Comparison of ENCODE assay signal across 38 mouse cellular contexts in genomic region chr7:30215875-30216274, GRCm38 (mm10). TPM values are rescaled to one million over a fixed set of nuclear protein-coding genes. Genes with fewer than 3 reads are reported as not detected.
DNase-seq lines count a peak whose midpoint lies in the region; ATAC-seq and TF ChIP-seq lines count a peak whose summit lies in the region.
"Had no signal": no experiment of that assay in that cellular context is flagged by ENCODE, and none has a peak within 500 bp of the region (broad histone marks: within the 10 kb centered on the region; RNA-seq: fewer than 3 reads in every experiment).

No protein-coding gene starts in this region.

- H3K9me3 ChIP-seq in midbrain, postnatal 0 days (ENCODE audit: low read length): no peaks in the 10 kb centered on the region
- 0 out of 2 replicates have a peak, but pooled peaks cover 3% of the 10 kb centered on the region for H3K9me3 ChIP-seq in midbrain, embryonic 10.5 days (replicated peaks)
- H3K9me3 ChIP-seq: embryonic facial prominence, embryonic 15.5 days; forebrain, embryonic 12.5 days; G1E; hindbrain, embryonic 10.5 days; hindbrain, embryonic 15.5 days; limb, embryonic 13.5 days; liver, embryonic 12.5 days; neural tube, embryonic 13.5 days; stomach, embryonic 15.5 days had no signal

- TF ChIP-seq CTCF in midbrain, postnatal 0 days (IDR thresholded peaks at IDR 0.05): no peak

- H3K27me3 ChIP-seq in midbrain, postnatal 0 days (ENCODE audit: insufficient read depth, low read length): no peaks in the 10 kb centered on the region
- no peaks in the 10 kb centered on the region for H3K27me3 ChIP-seq in midbrain, embryonic 10.5 days (ENCODE audit: low read depth, poor library complexity, severe bottlenecking)
- H3K27me3 ChIP-seq: embryonic facial prominence, embryonic 15.5 days; forebrain, embryonic 12.5 days; hindbrain, embryonic 15.5 days; limb, embryonic 13.5 days; liver, embryonic 12.5 days; neural tube, embryonic 13.5 days; Patski; stomach, embryonic 15.5 days had no signal

- 63% methylated on average over 3 of the region's 3 CpGs for WGBS in midbrain, postnatal 0 days
- WGBS in midbrain, embryonic 10.5 days: 80% methylated on average over 3 of the region's 3 CpGs

- H3K36me3 ChIP-seq in midbrain, postnatal 0 days (ENCODE audit: insufficient read depth, low read length): no peaks in the 10 kb centered on the region
- H3K36me3 ChIP-seq in midbrain, embryonic 10.5 days: no peaks in the 10 kb centered on the region
- H3K36me3 ChIP-seq: embryonic facial prominence, embryonic 10.5 days; embryonic facial prominence, embryonic 15.5 days; forebrain, embryonic 12.5 days; G1E; hindbrain, embryonic 10.5 days; hindbrain, embryonic 15.5 days; limb, embryonic 13.5 days; liver, embryonic 12.5 days; neural tube, embryonic 13.5 days; stomach, embryonic 15.5 days had no signal

- H3K4me1 ChIP-seq in midbrain, postnatal 0 days (ENCODE audit: insufficient read depth, low read length): no peaks in the 10 kb centered on the region
- H3K4me1 ChIP-seq in midbrain, embryonic 10.5 days: peaks cover 24% of the 10 kb centered on the region

- no peak overlapping the region for H3K4me3 ChIP-seq in midbrain, postnatal 0 days (ENCODE audit: low read depth, low read length)
- no peak overlapping the region for H3K4me3 ChIP-seq in midbrain, embryonic 10.5 days
- H3K4me3 ChIP-seq: forebrain, embryonic 12.5 days; liver, embryonic 12.5 days had no signal

- no peak for ATAC-seq in midbrain, postnatal 0 days (ENCODE audit: low FRiP score)

- DNase-seq in kidney, adult 8-10 months: peak; percentile 58 to 76
- no peak for DNase-seq in kidney, postnatal 4 days
- DNase-seq in midbrain, postnatal 0 days (ENCODE audit: low spot score): no peak
- DNase-seq in midbrain, embryonic 10.5 days (ENCODE audit: low spot score): no peak
- peak; percentile 43 for DNase-seq in kidney, postnatal 14 days
- DNase-seq in MN1 (ENCODE audit: low spot score): no peak
- DNase-seq: B cell, adult 2 months; cerebellum, adult 2 months; cerebellum, postnatal 25 days; forebrain, postnatal 0 days; gastrocnemius, postnatal 10 days; heart, postnatal 14 days; lung, adult 18-20 months; lung, postnatal 4 days; retina, postnatal 1 day; right cerebral cortex, postnatal 14 days had no signal

- no peak overlapping the region for H3K9ac ChIP-seq in midbrain, postnatal 0 days (replicated peaks; ENCODE audit: low read length, poor library complexity, severe bottlenecking)
- H3K9ac ChIP-seq: embryonic facial prominence, embryonic 15.5 days; forebrain, embryonic 12.5 days; hindbrain, embryonic 15.5 days; liver, embryonic 12.5 days; stomach, embryonic 15.5 days had no signal

- H3K27ac ChIP-seq in midbrain, postnatal 0 days (ENCODE audit: low read depth, low read length): peak overlapping the region; percentile 67; the same call in 1 of the 2 replicates
- H3K27ac ChIP-seq in midbrain, embryonic 10.5 days (replicated peaks): no peak overlapping the region
- H3K27ac ChIP-seq: embryonic facial prominence, embryonic 15.5 days; forebrain, embryonic 12.5 days; kidney, postnatal 0 days; limb, embryonic 13.5 days; liver, embryonic 12.5 days; stomach, embryonic 15.5 days had no signal

- no peak overlapping the region for H3K4me2 ChIP-seq in midbrain, postnatal 0 days (ENCODE audit: low read depth, low read length, poor library complexity, severe bottlenecking)

RNA-seq across cellular contexts. Expression of gene Polr2i, which starts 15.9 kb away (rescaled TPM):
- 93.3 and 126 TPM in 2 replicates for total RNA-seq in midbrain, postnatal 0 days (2014; rRNA removed)
- polyA plus RNA-seq in midbrain, postnatal 0 days (2015; fragmentation: Nextera tagmentation; extraction: Ambion mirVana): 190 and 196 TPM in 2 replicates
- polyA plus RNA-seq in midbrain, embryonic 10.5 days (2016; fragmentation: Nextera tagmentation; extraction: Ambion mirVana): 155 and 162 TPM in 2 replicates

RNA-seq across cellular contexts. Expression of gene Tbcb, which starts 16.2 kb away (rescaled TPM):
- total RNA-seq in midbrain, postnatal 0 days (2014; rRNA removed): 127 and 149 TPM in 2 replicates
- 483 and 527 TPM in 2 replicates for polyA plus RNA-seq in midbrain, postnatal 0 days (2015; fragmentation: Nextera tagmentation; extraction: Ambion mirVana)
- polyA plus RNA-seq in midbrain, embryonic 10.5 days (2016; fragmentation: Nextera tagmentation; extraction: Ambion mirVana): 274 and 283 TPM in 2 replicates

RNA-seq across cellular contexts. Expression of gene Capns1, which starts 17.3 kb away (rescaled TPM):
- total RNA-seq in midbrain, postnatal 0 days (2014; rRNA removed): 201 and 272 TPM in 2 replicates
- polyA plus RNA-seq in midbrain, postnatal 0 days (2015; fragmentation: Nextera tagmentation; extraction: Ambion mirVana): 58.0 and 62.4 TPM in 2 replicates
- 52.1 and 55.5 TPM in 2 replicates for polyA plus RNA-seq in midbrain, embryonic 10.5 days (2016; fragmentation: Nextera tagmentation; extraction: Ambion mirVana)

RNA-seq across cellular contexts. Expression of gene Ovol3, which starts 19.6 kb away (rescaled TPM):
- total RNA-seq in midbrain, postnatal 0 days (2014; rRNA removed): not detected in 2 replicates
- polyA plus RNA-seq in midbrain, postnatal 0 days (2015; fragmentation: Nextera tagmentation; extraction: Ambion mirVana): not detected in 2 replicates
- polyA plus RNA-seq in midbrain, embryonic 10.5 days (2016; fragmentation: Nextera tagmentation; extraction: Ambion mirVana): not detected in 2 replicates
- total RNA-seq: adrenal gland, adult 2 months; adrenal gland, postnatal 4 days; forebrain, postnatal 0 days; G1E; granulocyte monocyte progenitor cell, adult 5-6 weeks; heart, postnatal 14 days; layer of hippocampus, adult 8-10 months; layer of hippocampus, postnatal 25 days; left cerebral cortex, adult 8-10 months; left cerebral cortex, postnatal 36 days had no signal
- polyA plus RNA-seq: adrenal gland, adult 2 months; cerebellum, adult 2 months; embryonic facial prominence, embryonic 10.5 days; forebrain, embryonic 12.5 days; forebrain, postnatal 0 days; G1E; heart, embryonic 14.5 days; hindbrain, embryonic 10.5 days; hindbrain, embryonic 15.5 days; inflammation-experienced regulatory T-cells, adult 6 months; kidney, postnatal 0 days; liver, embryonic 12.5 days; neural tube, embryonic 13.5 days; Patski; small intestine, adult 2 months; stomach, embryonic 15.5 days had no signal

RNA-seq across cellular contexts. Expression of gene Cox7a1, which starts 31.9 kb away (rescaled TPM):
- not detected in 2 replicates for total RNA-seq in midbrain, postnatal 0 days (2014; rRNA removed)
- 7.3 and 8.8 TPM in 2 replicates for polyA plus RNA-seq in midbrain, postnatal 0 days (2015; fragmentation: Nextera tagmentation; extraction: Ambion mirVana)
- 4.1 and 7.2 TPM in 2 replicates for polyA plus RNA-seq in midbrain, embryonic 10.5 days (2016; fragmentation: Nextera tagmentation; extraction: Ambion mirVana)
- total RNA-seq: granulocyte monocyte progenitor cell, adult 5-6 weeks had no signal

Comparison
In these comparisons a context has a peak if more than half of its experiments do, and no peak if none do; other contexts are left out.
1. DNase-seq: peak in kidney, adult 8-10 months (2 of 2) and kidney, postnatal 14 days (single experiment); none in kidney, postnatal 4 days (0 of 2), midbrain, postnatal 0 days (single experiment), midbrain, embryonic 10.5 days (single experiment) and MN1 (single experiment).